Mouse (Mus musculus): ENCODE measurements around the gene Prune2. TPM values are rescaled to one million over a fixed set of nuclear protein-coding genes. Genes with fewer than 3 reads are reported as not detected.

Gene Prune2
- polyA plus RNA-seq, 1 experiment from 2014 or later, result 0.73 TPM

GRCm38 (mm10) chr19:17249691-17250090 is 293.8 kb downstream of the Prune2 start:
- H3K36me3 ChIP-seq (ENCODE audit: insufficient read depth, low read length), result no peaks in the 10 kb centered on the region
- H3K9ac ChIP-seq (replicated peaks; ENCODE audit: low read depth), result no peak overlapping the region

GRCm38 (mm10) chr19:17250801-17251200 is 294.9 kb downstream of the Prune2 start:
- no peak overlapping the region for H3K4me3 ChIP-seq (ENCODE audit: low read depth, low read length)
- H3K9ac ChIP-seq (replicated peaks; ENCODE audit: low read depth), result no peak overlapping the region
- DNase-seq (ENCODE audit: low spot score) (no peak), ATAC-seq (no peak)
- no peak overlapping the region for H3K4me2 ChIP-seq (replicated peaks; ENCODE audit: low read depth, low read length)
- H3K9me3 ChIP-seq (ENCODE audit: low read length), result no peaks in the 10 kb centered on the region
- 69% methylated on average over 7 of the region's 7 CpGs for WGBS
- H3K4me1 ChIP-seq (ENCODE audit: insufficient read depth, low read depth, low read length), result no peaks in the 10 kb centered on the region
- H3K27ac ChIP-seq (ENCODE audit: low read length), result no peak overlapping the region
- no peaks in the 10 kb centered on the region for H3K27me3 ChIP-seq (replicated peaks; ENCODE audit: insufficient read depth, low read length)
- no peak for TF ChIP-seq EP300 (IDR thresholded peaks at IDR 0.05)
- H3K36me3 ChIP-seq (ENCODE audit: insufficient read depth, low read length), result no peaks in the 10 kb centered on the region

More at GRCm38 (mm10) chr19:17249691-17250090, 293.8 kb downstream of the Prune2 start:
- H3K4me3 ChIP-seq (ENCODE audit: low read depth, low read length), result no peak overlapping the region
- H3K4me1 ChIP-seq (ENCODE audit: insufficient read depth, low read depth, low read length), result no peaks in the 10 kb centered on the region
- no peaks in the 10 kb centered on the region for H3K9me3 ChIP-seq (ENCODE audit: low read length)
- no peak overlapping the region for H3K27ac ChIP-seq (ENCODE audit: low read length)
- no peak for DNase-seq (ENCODE audit: low spot score)
- 66% methylated on average over 9 of the region's 9 CpGs for WGBS
- ATAC-seq, result no peak
- H3K27me3 ChIP-seq (replicated peaks; ENCODE audit: insufficient read depth, low read length), result no peaks in the 10 kb centered on the region
- TF ChIP-seq EP300 (IDR thresholded peaks at IDR 0.05) (no peak), CTCF (IDR thresholded peaks at IDR 0.05) (no peak)
- H3K4me2 ChIP-seq (replicated peaks; ENCODE audit: low read depth, low read length), result no peak overlapping the region

- H3K27ac ChIP-seq (ENCODE audit: low read length), result no peak overlapping the region
- DNase-seq (ENCODE audit: low spot score) (no peak), ATAC-seq (no peak)
- H3K9ac ChIP-seq (replicated peaks; ENCODE audit: low read depth), result no peak overlapping the region
- TF ChIP-seq EP300 (IDR thresholded peaks at IDR 0.05) (no peak), CTCF (IDR thresholded peaks at IDR 0.05) (no peak)
- H3K4me3 ChIP-seq (ENCODE audit: low read depth, low read length), result no peak overlapping the region
- 80% methylated on average over 8 of the region's 8 CpGs for whole genome bisulfite sequencing
- H3K4me2 ChIP-seq (replicated peaks; ENCODE audit: low read depth, low read length), result no peak overlapping the region
- H3K27me3 ChIP-seq (replicated peaks; ENCODE audit: insufficient read depth, low read length), result no peaks in the 10 kb centered on the region
- H3K36me3 ChIP-seq (ENCODE audit: insufficient read depth, low read length), result no peaks in the 10 kb centered on the region
- no peaks in the 10 kb centered on the region for H3K4me1 ChIP-seq (ENCODE audit: insufficient read depth, low read depth, low read length)
- no peaks in the 10 kb centered on the region for H3K9me3 ChIP-seq (ENCODE audit: low read length)
Measured at GRCm38 (mm10) chr19:17251453-17251852, 295.5 kb downstream of the Prune2 start.

GRCm38 (mm10) chr19:17252845-17253244 is 296.9 kb downstream of the Prune2 start:
- no peak for TF ChIP-seq CTCF (IDR thresholded peaks at IDR 0.05)
- Histone ChIP-seq H3K9me3 (ENCODE audit: low read length) (no peaks in the 10 kb centered on the region), H3K4me3 (ENCODE audit: low read depth, low read length) (no peak overlapping the region), H3K4me1 (ENCODE audit: insufficient read depth, low read depth, low read length) (no peaks in the 10 kb centered on the region), H3K4me2 (replicated peaks; ENCODE audit: low read depth, low read length) (no peak overlapping the region), H3K9ac (replicated peaks; ENCODE audit: low read depth) (no peak overlapping the region), H3K27ac (ENCODE audit: low read length) (no peak overlapping the region), H3K36me3 (ENCODE audit: insufficient read depth, low read length) (no peaks in the 10 kb centered on the region), H3K27me3 (replicated peaks; ENCODE audit: insufficient read depth, low read length) (no peaks in the 10 kb centered on the region)
- 50% methylated on average over 3 of the region's 3 CpGs for WGBS
- DNase-seq (ENCODE audit: low spot score), result peak; percentile 11
- ATAC-seq, result no peak

GRCm38 (mm10) chr19:17255511-17255910 is 299.6 kb downstream of the Prune2 start:
- ATAC-seq (no peak), DNase-seq (ENCODE audit: low spot score) (no peak)
- no peak for TF ChIP-seq CTCF (IDR thresholded peaks at IDR 0.05)
- no peak for TF ChIP-seq EP300 (IDR thresholded peaks at IDR 0.05)
- Histone ChIP-seq H3K27me3 (replicated peaks; ENCODE audit: insufficient read depth, low read length) (no peaks in the 10 kb centered on the region), H3K9me3 (ENCODE audit: low read length) (no peaks in the 10 kb centered on the region), H3K27ac (ENCODE audit: low read length) (no peak overlapping the region), H3K4me3 (ENCODE audit: low read depth, low read length) (no peak overlapping the region), H3K9ac (replicated peaks; ENCODE audit: low read depth) (no peak overlapping the region), H3K4me2 (replicated peaks; ENCODE audit: low read depth, low read length) (no peak overlapping the region), H3K36me3 (ENCODE audit: insufficient read depth, low read length) (no peaks in the 10 kb centered on the region), H3K4me1 (ENCODE audit: insufficient read depth, low read depth, low read length) (no peaks in the 10 kb centered on the region)
- 84% methylated on average over 4 of the region's 4 CpGs for WGBS

GRCm38 (mm10) chr19:17256388-17256787 is 300.5 kb downstream of the Prune2 start:
- Histone ChIP-seq H3K4me3 (ENCODE audit: low read depth, low read length) (no peak overlapping the region), H3K36me3 (ENCODE audit: insufficient read depth, low read length) (no peaks in the 10 kb centered on the region), H3K9ac (replicated peaks; ENCODE audit: low read depth) (no peak overlapping the region), H3K4me1 (ENCODE audit: insufficient read depth, low read depth, low read length) (no peaks in the 10 kb centered on the region), H3K27me3 (replicated peaks; ENCODE audit: insufficient read depth, low read length) (no peaks in the 10 kb centered on the region), H3K4me2 (replicated peaks; ENCODE audit: low read depth, low read length) (no peak overlapping the region), H3K9me3 (ENCODE audit: low read length) (no peaks in the 10 kb centered on the region), H3K27ac (ENCODE audit: low read length) (no peak overlapping the region)
- TF ChIP-seq EP300 (IDR thresholded peaks at IDR 0.05) (no peak), CTCF (IDR thresholded peaks at IDR 0.05) (no peak)
- DNase-seq (ENCODE audit: low spot score) (peak; percentile 74), ATAC-seq (peak; percentile 88)
- 60% methylated on average over 8 of the region's 8 CpGs for WGBS

- no peak for DNase-seq (ENCODE audit: low spot score)
- Histone ChIP-seq H3K9me3 (ENCODE audit: low read length) (no peaks in the 10 kb centered on the region), H3K4me3 (ENCODE audit: low read depth, low read length) (no peak overlapping the region), H3K36me3 (ENCODE audit: insufficient read depth, low read length) (no peaks in the 10 kb centered on the region), H3K4me2 (replicated peaks; ENCODE audit: low read depth, low read length) (no peak overlapping the region), H3K4me1 (ENCODE audit: insufficient read depth, low read depth, low read length) (no peaks in the 10 kb centered on the region), H3K9ac (replicated peaks; ENCODE audit: low read depth) (no peak overlapping the region), H3K27me3 (replicated peaks; ENCODE audit: insufficient read depth, low read length) (no peaks in the 10 kb centered on the region), H3K27ac (ENCODE audit: low read length) (no peak overlapping the region)
- TF ChIP-seq CTCF (IDR thresholded peaks at IDR 0.05) (no peak), EP300 (IDR thresholded peaks at IDR 0.05) (no peak)
- no peak for ATAC-seq
- WGBS, result 70% methylated on average over 10 of the region's 10 CpGs
Measured at GRCm38 (mm10) chr19:17256867-17257266, 300.9 kb downstream of the Prune2 start.
